Mouse (Mus musculus): ENCODE data around the gene Tlr9. TPM values are rescaled to one million over a fixed set of nuclear protein-coding genes. Genes with fewer than 3 reads are reported as not detected.

The Tlr9 gene
- total RNA-seq, 2 experiments from 2014 or later = 1.4 to 1.5 TPM

- peak overlapping the region; percentile 83; the same call in 1 of the 2 replicates for H3K27ac ChIP-seq
- no peak overlapping the region for H3K4me3 ChIP-seq
- TF ChIP-seq CTCF (conservative IDR thresholded peaks at IDR 0.05) = no peak
- DNase-seq (ENCODE audit: low spot score in 2 of 2) = no peak
Measured at GRCm38 (mm10) chr9:106195693-106196092, 26.7 kb upstream of the Tlr9 start.

GRCm38 (mm10) chr9:106197081-106197713, 25.2 kb upstream of the Tlr9 start:
- Histone ChIP-seq H3K27ac (no peak overlapping the region), H3K4me3 (no peak overlapping the region)
- DNase-seq (ENCODE audit: low spot score in 2 of 2) = no peak
- no peak for TF ChIP-seq CTCF (conservative IDR thresholded peaks at IDR 0.05)

- no peak overlapping the region for H3K4me3 ChIP-seq
- no peak for TF ChIP-seq CTCF (conservative IDR thresholded peaks at IDR 0.05)
- DNase-seq (ENCODE audit: low spot score in 2 of 2) = no peak
- no peak overlapping the region for H3K27ac ChIP-seq
Measured at GRCm38 (mm10) chr9:106197732-106198131, 24.7 kb upstream of the Tlr9 start.

GRCm38 (mm10) chr9:106198962-106199458, 23.4 kb upstream of the Tlr9 start:
- H3K27ac ChIP-seq = peak overlapping the region; percentile 83
- H3K4me3 ChIP-seq = peak overlapping the region; percentile 55
- no peak for DNase-seq (ENCODE audit: low spot score in 2 of 2)
- no peak for TF ChIP-seq CTCF (conservative IDR thresholded peaks at IDR 0.05)

GRCm38 (mm10) chr9:106199535-106200272, 22.7 kb upstream of the Tlr9 start, which contains the start of gene Ppm1m:
Gene Ppm1m, minus strand, starts transcription at chr9:106199746.
- H3K27ac ChIP-seq = peak within 1 kb of the TSS; percentile 83

GRCm38 (mm10) chr9:106201895-106202294, 20.5 kb upstream of the Tlr9 start:
- DNase-seq (ENCODE audit: low spot score in 2 of 2) = no peak
- Histone ChIP-seq H3K27ac (no peak overlapping the region), H3K4me3 (peak overlapping the region; percentile 90; the same call in 1 of the 2 replicates)
- no peak for TF ChIP-seq CTCF (conservative IDR thresholded peaks at IDR 0.05)

More at GRCm38 (mm10) chr9:106199535-106200272, 22.7 kb upstream of the Tlr9 start, which contains the start of gene Ppm1m:
- peak within 1 kb of the TSS; percentile 55 for H3K4me3 ChIP-seq
- TF ChIP-seq CTCF (conservative IDR thresholded peaks at IDR 0.05) = no peak
- no peak for DNase-seq (ENCODE audit: low spot score in 2 of 2)

GRCm38 (mm10) chr9:106202819-106203636, 19.4 kb upstream of the Tlr9 start, which contains the start of gene Twf2:
Gene Twf2, plus strand, starts transcription at chr9:106203108.
- TF ChIP-seq CTCF (conservative IDR thresholded peaks at IDR 0.05) = no peak
- Histone ChIP-seq H3K27ac (peak within 1 kb of the TSS; percentile 98), H3K4me3 (peak within 1 kb of the TSS; percentile 90)
- peak; percentile 84 to 89 for DNase-seq (ENCODE audit: low spot score in 2 of 2)

- TF ChIP-seq CTCF (conservative IDR thresholded peaks at IDR 0.05) = no peak
- Histone ChIP-seq H3K27ac (peak overlapping the region; percentile 98), H3K4me3 (peak overlapping the region; percentile 90)
- DNase-seq (ENCODE audit: low spot score in 2 of 2) = no peak
Measured at GRCm38 (mm10) chr9:106203990-106204851, 18.2 kb upstream of the Tlr9 start.

- no peak for DNase-seq (ENCODE audit: low spot score in 2 of 2)
- peak overlapping the region; percentile 51; the same call in 1 of the 2 replicates for H3K27ac ChIP-seq
- no peak overlapping the region; the same call in 1 of the 2 replicates for H3K4me3 ChIP-seq
- TF ChIP-seq CTCF (conservative IDR thresholded peaks at IDR 0.05) = no peak
Measured at GRCm38 (mm10) chr9:106205713-106206290, 16.6 kb upstream of the Tlr9 start.

- H3K4me3 ChIP-seq = no peak overlapping the region
- no peak for DNase-seq (ENCODE audit: low spot score in 2 of 2)
- no peak for TF ChIP-seq CTCF (conservative IDR thresholded peaks at IDR 0.05)
- H3K27ac ChIP-seq = peak overlapping the region; percentile 51; the same call in 1 of the 2 replicates
Measured at GRCm38 (mm10) chr9:106206515-106206914, 15.9 kb upstream of the Tlr9 start.

- no peak for TF ChIP-seq CTCF (conservative IDR thresholded peaks at IDR 0.05)
- Histone ChIP-seq H3K27ac (no peak overlapping the region), H3K4me3 (no peak overlapping the region)
- DNase-seq (ENCODE audit: low spot score in 2 of 2) = no peak
Measured at GRCm38 (mm10) chr9:106208181-106208580, 14.2 kb upstream of the Tlr9 start.

All from layer of hippocampus, adult 2 months (tissue).